30 mouse cellular contexts compared by ENCODE assay signal in genomic region chr9:46345887-46346665, GRCm38 (mm10). TPM values are rescaled to one million over a fixed set of nuclear protein-coding genes. Genes with fewer than 3 reads are reported as not detected.
DNase-seq lines count a peak whose midpoint lies in the region; ATAC-seq and TF ChIP-seq lines count a peak whose summit lies in the region.
"Had no signal": no experiment of that assay in that cellular context is flagged by ENCODE, and none has a peak within 500 bp of the region (broad histone marks: within the 10 kb centered on the region; RNA-seq: fewer than 3 reads in every experiment).

No protein-coding gene starts in this region.

- WGBS in intestine, embryonic 14.5 days: 71% methylated on average over 4 of the region's 4 CpGs
- 83% methylated on average over 4 of the region's 4 CpGs for WGBS in intestine, postnatal 0 days
- 90% methylated on average over 4 of the region's 4 CpGs for WGBS in midbrain, embryonic 11.5 days
- WGBS in midbrain, postnatal 0 days: 86% methylated on average over 4 of the region's 4 CpGs

- no peak overlapping the region for H3K4me2 ChIP-seq in intestine, embryonic 14.5 days (ENCODE audit: low read length)
- H3K4me2 ChIP-seq in intestine, postnatal 0 days (replicated peaks; ENCODE audit: low read depth): no peak overlapping the region
- H3K4me2 ChIP-seq in midbrain, embryonic 11.5 days: no peak overlapping the region
- no peak overlapping the region for H3K4me2 ChIP-seq in midbrain, postnatal 0 days (ENCODE audit: low read depth, low read length, poor library complexity, severe bottlenecking)
- H3K4me2 ChIP-seq: embryonic facial prominence, embryonic 13.5 days; embryonic facial prominence, embryonic 15.5 days; forebrain, embryonic 13.5 days; forebrain, embryonic 15.5 days had no signal

- no peaks in the 10 kb centered on the region for H3K9me3 ChIP-seq in intestine, embryonic 14.5 days (ENCODE audit: control insufficient read depth, low read length)
- H3K9me3 ChIP-seq in intestine, postnatal 0 days (ENCODE audit: control insufficient read depth): no peaks in the 10 kb centered on the region
- H3K9me3 ChIP-seq in midbrain, embryonic 11.5 days (ENCODE audit: control insufficient read depth, low read length): no peaks in the 10 kb centered on the region
- no peaks in the 10 kb centered on the region for H3K9me3 ChIP-seq in midbrain, postnatal 0 days (ENCODE audit: low read length)
- H3K9me3 ChIP-seq: embryonic facial prominence, embryonic 13.5 days; embryonic facial prominence, embryonic 15.5 days; forebrain, embryonic 13.5 days; forebrain, embryonic 15.5 days had no signal

- ATAC-seq in intestine, embryonic 14.5 days (replicated peaks; ENCODE audit: low FRiP score, low TSS enrichment, low read depth): no peak
- ATAC-seq in intestine, postnatal 0 days: no peak
- no peak for ATAC-seq in midbrain, embryonic 11.5 days (ENCODE audit: low FRiP score)
- ATAC-seq in midbrain, postnatal 0 days (ENCODE audit: low FRiP score): no peak
- ATAC-seq: forebrain, embryonic 13.5 days; forebrain, embryonic 15.5 days had no signal

- H3K4me1 ChIP-seq in intestine, embryonic 14.5 days (replicated peaks; ENCODE audit: control insufficient read depth, insufficient read depth, low read length): no peaks in the 10 kb centered on the region
- no peaks in the 10 kb centered on the region for H3K4me1 ChIP-seq in intestine, postnatal 0 days (replicated peaks; ENCODE audit: control insufficient read depth, insufficient read depth, low read length)
- H3K4me1 ChIP-seq in midbrain, embryonic 11.5 days (ENCODE audit: control insufficient read depth, insufficient read depth, low read length): no peaks in the 10 kb centered on the region
- H3K4me1 ChIP-seq in midbrain, postnatal 0 days (ENCODE audit: insufficient read depth, low read length): no peaks in the 10 kb centered on the region

- TF ChIP-seq CTCF in intestine, postnatal 0 days (IDR thresholded peaks at IDR 0.05; ENCODE audit: low read depth): no peak
- no peak for TF ChIP-seq CTCF in midbrain, postnatal 0 days (IDR thresholded peaks at IDR 0.05)

- no peaks in the 10 kb centered on the region for H3K27me3 ChIP-seq in intestine, embryonic 14.5 days (replicated peaks; ENCODE audit: control insufficient read depth, insufficient read depth, low read length)
- H3K27me3 ChIP-seq in intestine, postnatal 0 days (replicated peaks; ENCODE audit: control insufficient read depth, insufficient read depth, low read length): 0 out of 2 replicates have a peak, but pooled peaks cover 4% of the 10 kb centered on the region
- peaks cover 4% of the 10 kb centered on the region; the same call in 1 of the 2 replicates for H3K27me3 ChIP-seq in midbrain, embryonic 11.5 days (ENCODE audit: control insufficient read depth, insufficient read depth, low read length)
- H3K27me3 ChIP-seq in midbrain, postnatal 0 days (ENCODE audit: insufficient read depth, low read length): no peaks in the 10 kb centered on the region
- H3K27me3 ChIP-seq: embryonic facial prominence, embryonic 15.5 days; forebrain, embryonic 13.5 days; forebrain, embryonic 15.5 days had no signal

- DNase-seq in heart, adult 11 months: peak; percentile 76
- no peak for DNase-seq in heart, postnatal 4 days
- DNase-seq in intestine, embryonic 14.5 days (ENCODE audit: low spot score): peak; percentile 25
- DNase-seq in midbrain, embryonic 11.5 days (ENCODE audit: low spot score, missing footprints): peak; percentile 54
- no peak for DNase-seq in midbrain, postnatal 0 days (ENCODE audit: low spot score)
- no peak for DNase-seq in gastrocnemius, postnatal 4 days (ENCODE audit: low spot score in 2 of 2)
- DNase-seq: adrenal gland, adult 2 months; adrenal gland, postnatal 10 days; adrenal gland, postnatal 25 days; cerebellum, adult 11 months; cerebellum, adult 18-20 months; cerebellum, adult 8-10 months; cerebellum, adult 9-11 months; cerebellum, postnatal 14 days; cerebellum, postnatal 36 days; embryo, embryonic 11 days had no signal

- H3K27ac ChIP-seq in intestine, embryonic 14.5 days (ENCODE audit: low read depth): no peak overlapping the region
- no peak overlapping the region for H3K27ac ChIP-seq in intestine, postnatal 0 days (ENCODE audit: low read depth, low read length)
- H3K27ac ChIP-seq in midbrain, embryonic 11.5 days (ENCODE audit: low read depth, low read length): no peak overlapping the region
- no peak overlapping the region for H3K27ac ChIP-seq in midbrain, postnatal 0 days (ENCODE audit: low read depth, low read length)
- H3K27ac ChIP-seq: embryonic facial prominence, embryonic 13.5 days; embryonic facial prominence, embryonic 15.5 days; forebrain, embryonic 13.5 days; forebrain, embryonic 15.5 days had no signal

- H3K4me3 ChIP-seq in intestine, embryonic 14.5 days (ENCODE audit: low read depth, low read length): no peak overlapping the region
- no peak overlapping the region for H3K4me3 ChIP-seq in intestine, postnatal 0 days (ENCODE audit: low read depth, low read length)
- H3K4me3 ChIP-seq in midbrain, embryonic 11.5 days (ENCODE audit: low read depth, low read length): no peak overlapping the region
- H3K4me3 ChIP-seq in midbrain, postnatal 0 days (ENCODE audit: low read depth, low read length): no peak overlapping the region
- H3K4me3 ChIP-seq: embryonic facial prominence, embryonic 13.5 days; embryonic facial prominence, embryonic 15.5 days; erythroblast, embryonic 14.5 days; forebrain, embryonic 13.5 days; forebrain, embryonic 15.5 days had no signal

- no peak overlapping the region for H3K9ac ChIP-seq in intestine, embryonic 14.5 days (ENCODE audit: low read length)
- H3K9ac ChIP-seq in intestine, postnatal 0 days (ENCODE audit: low read depth, low read length): no peak overlapping the region
- H3K9ac ChIP-seq in midbrain, embryonic 11.5 days (ENCODE audit: low read length): no peak overlapping the region
- H3K9ac ChIP-seq in midbrain, postnatal 0 days (replicated peaks; ENCODE audit: low read length, poor library complexity, severe bottlenecking): no peak overlapping the region
- H3K9ac ChIP-seq: embryonic facial prominence, embryonic 13.5 days; embryonic facial prominence, embryonic 15.5 days; forebrain, embryonic 13.5 days; forebrain, embryonic 15.5 days had no signal

- no peaks in the 10 kb centered on the region for H3K36me3 ChIP-seq in intestine, embryonic 14.5 days (ENCODE audit: control insufficient read depth, insufficient read depth, low read length)
- H3K36me3 ChIP-seq in intestine, postnatal 0 days (ENCODE audit: control insufficient read depth, insufficient read depth): no peaks in the 10 kb centered on the region
- no peaks in the 10 kb centered on the region for H3K36me3 ChIP-seq in midbrain, embryonic 11.5 days (ENCODE audit: control insufficient read depth, insufficient read depth, low read length)
- H3K36me3 ChIP-seq in midbrain, postnatal 0 days (ENCODE audit: insufficient read depth, low read length): no peaks in the 10 kb centered on the region
- H3K36me3 ChIP-seq: embryonic facial prominence, embryonic 13.5 days; embryonic facial prominence, embryonic 15.5 days; forebrain, embryonic 15.5 days had no signal

RNA-seq across cellular contexts. Expression of gene 4931429L15Rik, which starts 26.3 kb away (rescaled TPM):
- total RNA-seq in heart, postnatal 4 days (2021): not detected
- not detected in 2 replicates for polyA plus RNA-seq in intestine, embryonic 14.5 days (2014; fragmentation: Nextera tagmentation; extraction: Ambion mirVana)
- polyA plus RNA-seq in intestine, postnatal 0 days (2015; fragmentation: Nextera tagmentation; extraction: Ambion mirVana): not detected in 2 replicates
- polyA plus RNA-seq in midbrain, embryonic 11.5 days (2014; fragmentation: Nextera tagmentation; extraction: Ambion mirVana): 0.15 TPM in 1 of 2 replicates, not detected in the other
- not detected in 2 replicates for total RNA-seq in midbrain, postnatal 0 days (2014; rRNA removed)
- polyA plus RNA-seq in midbrain, postnatal 0 days (2015; fragmentation: Nextera tagmentation; extraction: Ambion mirVana): not detected in 2 replicates
- total RNA-seq in gastrocnemius, postnatal 4 days (2021): not detected
- total RNA-seq: adrenal gland, adult 2 months; adrenal gland, postnatal 10 days; adrenal gland, postnatal 25 days; adrenal gland, postnatal 4 days; common myeloid progenitor, adult 5-6 weeks; ES-E14; MEL had no signal
- polyA plus RNA-seq: adrenal gland, adult 2 months; brain, embryonic 14.5 days; C2C12; embryonic facial prominence, embryonic 11.5 days; embryonic facial prominence, embryonic 13.5 days; embryonic facial prominence, embryonic 15.5 days; erythroblast, embryonic 14.5 days; forebrain, embryonic 11.5 days; forebrain, embryonic 13.5 days; forebrain, embryonic 15.5 days had no signal

Comparison
In these comparisons a context has a peak if more than half of its experiments do, and no peak if none do; other contexts are left out.
1. DNase-seq: peak in heart, adult 11 months (single experiment), intestine, embryonic 14.5 days (single experiment) and midbrain, embryonic 11.5 days (single experiment); none in heart, postnatal 4 days (single experiment), midbrain, postnatal 0 days (single experiment) and gastrocnemius, postnatal 4 days (0 of 2).